Mouse (Mus musculus) forebrain, embryonic 16.5 days (tissue): ENCODE measurements around the gene Tchp. TPM values are rescaled to one million over a fixed set of nuclear protein-coding genes. Genes with fewer than 3 reads are reported as not detected.

ENCODE experiments used
- ATAC-seq: fragments of 200-750 bp; cut with Nextera tagmentation; 2 replicates; pipeline ENCODE4 v1.8.0; 2017; ENCODE audit warnings: mild to moderate bottlenecking, moderate library complexity
- H3K27ac ChIP-seq: fragments of 300-500 bp; sonication (generic); 2 replicates; pipeline ENCODE4 v1.5.1; 2014; ENCODE audit warnings: low read length, control low read depth
- H3K27me3 ChIP-seq: fragments of 300-500 bp; sonication (generic); replicated peaks from 2 replicates; pipeline ENCODE4 v1.6.1; 2014; ENCODE audit warnings: low read length; ENCODE audit not compliant: control insufficient read depth, insufficient read depth
- H3K36me3 ChIP-seq: fragments of 300-500 bp; sonication (generic); 2 replicates; pipeline ENCODE4 v1.6.1; 2014; ENCODE audit not compliant: control insufficient read depth, insufficient read depth
- H3K4me1 ChIP-seq: fragments of 300-500 bp; sonication (generic); replicated peaks from 2 replicates; pipeline ENCODE4 v1.6.1; 2014; ENCODE audit warnings: low read length; ENCODE audit not compliant: control insufficient read depth, insufficient read depth
- H3K4me2 ChIP-seq: fragments of 300-500 bp; sonication (generic); 2 replicates; pipeline ENCODE4 v1.6.1; 2014; ENCODE audit warnings: mild to moderate bottlenecking, low read length, control low read depth
- H3K4me3 ChIP-seq: fragments of 300-500 bp; sonication (generic); replicated peaks from 2 replicates; pipeline ENCODE4 v1.5.1; 2014; ENCODE audit warnings: mild to moderate bottlenecking, low read length, control low read depth
- H3K9ac ChIP-seq: fragments of 300-500 bp; sonication (generic); replicated peaks from 2 replicates; pipeline ENCODE4 v1.6.1; 2014; ENCODE audit warnings: low read depth, low read length, control low read depth
- H3K9me3 ChIP-seq: fragments of 300-500 bp; sonication (generic); 2 replicates; pipeline ENCODE4 v1.6.1; 2016; ENCODE audit warnings: low read length; ENCODE audit not compliant: control insufficient read depth
- WGBS: fragments of 180-500 bp; shearing (Covaris S2); extraction: QIAGEN DNeasy Blood & Tissue Kit; methylation state at CpG from one replicate; pipeline ENCODE4 v1.1.7; 2014; 5-methylcytosine and 5-hydroxymethylcytosine counted together
- polyA plus RNA-seq: library from polyadenylated mRNA; unstranded; fragments of >200 nt; fragmentation: Nextera tagmentation; extraction: Ambion mirVana; gene quantifications from 2 replicates; pipeline ENCODE4 v1.2.1, GENCODE M21; 2015

Gene Tchp
- polyA plus RNA-seq, 1 experiment from 2014 or later, result 16.0 TPM

DNA sequence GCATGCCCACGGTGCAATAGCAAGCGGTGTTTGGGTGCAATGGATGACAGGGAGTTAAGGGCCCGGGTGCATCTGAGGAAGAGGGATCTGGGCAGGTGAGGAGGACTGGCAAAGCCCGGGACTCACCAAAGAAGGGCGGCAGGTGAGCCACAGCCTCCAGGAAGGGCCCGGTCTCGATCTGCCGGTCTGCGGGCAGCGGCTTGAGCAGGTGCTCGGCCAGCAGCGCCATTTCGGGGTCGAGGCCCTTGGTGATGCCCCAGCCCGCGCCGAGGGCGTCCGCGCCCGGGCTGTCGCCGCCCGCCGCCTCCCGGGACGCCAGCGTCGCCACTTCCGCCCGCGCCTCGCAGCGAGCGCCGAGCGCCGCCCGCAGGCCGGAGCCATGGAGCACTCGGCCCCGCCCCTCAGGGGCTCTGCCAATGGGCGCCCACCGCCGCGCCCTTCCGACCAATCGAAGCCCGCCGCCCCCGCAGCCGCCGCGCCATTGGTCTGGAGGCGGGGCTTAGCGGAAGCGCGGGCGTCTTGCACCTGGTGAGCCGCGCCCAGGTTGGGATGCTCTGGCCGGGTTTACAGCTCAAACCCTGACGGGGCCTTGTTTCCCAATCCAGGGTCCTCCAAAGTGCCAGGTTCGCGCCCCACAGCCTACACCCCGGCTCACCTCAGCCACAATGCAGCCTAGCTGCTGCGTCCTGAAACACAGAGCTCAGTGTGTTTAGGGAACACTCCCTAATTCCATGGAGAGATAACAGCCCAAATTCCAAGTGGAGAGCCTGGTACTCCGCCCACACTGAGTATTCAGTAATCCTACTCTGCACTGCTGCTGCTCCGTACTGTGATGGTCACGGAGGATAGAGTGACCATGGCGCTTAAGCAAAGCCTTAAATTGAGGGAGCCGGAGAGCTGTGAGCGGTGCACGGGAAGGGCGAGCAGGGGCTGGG, 16.7 kb upstream of the Tchp start, which contains the start of gene Gltp:
Gene Gltp, minus strand, starts transcription at position 352 of the 935 bp plus-strand sequence.
- no peaks in the 10 kb centered on the region for H3K36me3 ChIP-seq
- ATAC-seq, result peak; percentile 99
- H3K9me3 ChIP-seq, result no peaks in the 10 kb centered on the region
- H3K4me1 ChIP-seq, result peaks cover 19% of the 10 kb centered on the region
- peak within 1 kb of the TSS; percentile 77 for H3K4me3 ChIP-seq
- H3K27ac ChIP-seq, result no peak within 1 kb of the TSS
- H3K27me3 ChIP-seq, result peaks cover 19% of the 10 kb centered on the region
- 6% methylated on average over 72 of the region's 75 CpGs for WGBS
- H3K4me2 ChIP-seq, result peak within 1 kb of the TSS; percentile 92
- peak within 1 kb of the TSS; percentile 86 for H3K9ac ChIP-seq

DNA sequence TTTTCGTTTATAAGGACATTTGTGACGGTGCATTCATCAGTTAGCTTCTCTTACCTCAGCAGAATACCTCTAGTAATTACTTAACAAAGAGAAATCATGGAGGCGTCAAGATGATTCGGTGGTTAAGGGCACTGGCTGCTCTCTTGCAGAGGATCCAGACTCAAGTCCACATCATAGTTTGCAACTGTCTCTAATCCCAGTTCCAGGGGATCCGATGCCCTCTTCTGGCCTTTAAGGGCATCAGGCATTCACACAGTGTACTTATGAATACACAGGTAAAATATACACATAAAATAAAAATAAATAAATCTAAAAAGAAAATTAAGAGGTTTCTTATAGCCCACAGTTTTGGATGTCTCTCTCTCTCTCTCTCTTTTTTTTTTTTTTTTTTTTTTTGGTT, 11.8 kb upstream of the Tchp start:
- Histone ChIP-seq H3K36me3 (no peaks in the 10 kb centered on the region), H3K9ac (no peak overlapping the region), H3K4me1 (peaks cover 14% of the 10 kb centered on the region), H3K27ac (no peak overlapping the region), H3K4me2 (no peak overlapping the region), H3K9me3 (no peaks in the 10 kb centered on the region), H3K27me3 (peaks cover 19% of the 10 kb centered on the region), H3K4me3 (no peak overlapping the region)
- WGBS, result 63% methylated on average over 5 of the region's 5 CpGs
- no peak for ATAC-seq

DNA sequence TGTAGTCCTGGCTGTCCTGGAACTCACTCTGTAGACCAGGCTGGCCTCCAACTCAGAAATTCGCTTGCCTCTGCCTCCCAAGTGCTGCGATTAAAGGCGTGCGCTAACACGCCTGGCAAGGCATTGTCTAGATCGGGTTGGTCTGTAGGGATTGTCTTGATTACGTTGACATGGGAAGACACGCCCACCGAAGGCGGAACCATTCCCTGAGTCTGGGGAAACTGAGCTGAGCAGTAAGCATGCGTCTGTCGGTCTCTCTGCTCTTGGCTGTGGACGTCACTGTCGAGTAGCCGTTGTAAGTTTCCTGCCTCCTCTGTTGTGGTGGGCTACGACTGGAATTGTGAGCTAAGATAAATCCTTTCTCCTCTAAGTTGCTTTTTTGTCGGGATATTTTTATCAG, 10.6 kb upstream of the Tchp start:
- Histone ChIP-seq H3K4me2 (no peak overlapping the region), H3K4me1 (peaks cover 11% of the 10 kb centered on the region), H3K9ac (no peak overlapping the region), H3K4me3 (no peak overlapping the region), H3K9me3 (no peaks in the 10 kb centered on the region), H3K36me3 (no peaks in the 10 kb centered on the region), H3K27ac (no peak overlapping the region), H3K27me3 (peaks cover 19% of the 10 kb centered on the region)
- ATAC-seq, result no peak
- WGBS, result 87% methylated on average over 17 of the region's 17 CpGs

DNA sequence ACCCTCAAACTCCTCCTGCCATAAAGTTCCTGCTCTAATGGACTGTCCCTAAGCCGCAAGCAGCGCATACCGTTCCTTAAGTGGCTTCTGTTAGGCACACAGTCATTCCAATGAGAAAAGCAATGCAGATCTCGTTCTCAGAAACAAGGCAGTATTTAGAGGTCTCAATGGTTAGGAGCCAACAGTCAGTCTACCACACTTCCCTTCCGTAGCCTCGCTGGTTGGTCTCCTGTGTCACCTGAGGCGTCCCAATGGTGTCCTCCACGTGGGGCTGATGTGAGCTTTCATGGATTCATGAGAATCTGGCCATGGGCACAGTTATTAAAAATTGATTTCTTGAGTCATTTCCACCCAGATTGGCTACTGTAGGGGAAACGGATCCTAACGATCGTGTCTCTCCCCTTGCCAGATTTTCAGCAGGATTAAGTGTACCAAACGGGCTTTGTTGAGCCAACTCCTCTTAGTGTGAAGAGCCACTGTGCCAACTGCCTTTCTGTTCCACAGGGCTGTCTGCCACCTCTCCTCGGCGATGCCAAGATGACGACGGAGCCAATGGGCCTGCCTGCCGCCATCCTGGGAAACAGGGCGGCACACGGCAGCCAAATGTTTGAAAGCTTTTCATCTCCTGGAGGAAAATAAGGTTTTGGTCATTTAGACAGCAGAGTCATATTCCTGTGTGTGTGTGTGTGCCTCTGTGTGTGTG, 9.4 kb upstream of the Tchp start:
- peaks cover 9% of the 10 kb centered on the region; the same call in 1 of the 2 replicates for H3K27me3 ChIP-seq
- no peak overlapping the region for H3K9ac ChIP-seq
- H3K4me3 ChIP-seq, result no peak overlapping the region
- peaks cover 11% of the 10 kb centered on the region for H3K4me1 ChIP-seq
- no peaks in the 10 kb centered on the region for H3K36me3 ChIP-seq
- ATAC-seq, result peak; percentile 97
- no peaks in the 10 kb centered on the region for H3K9me3 ChIP-seq
- no peak overlapping the region for H3K27ac ChIP-seq
- WGBS, result 47% methylated on average over 19 of the region's 19 CpGs
- H3K4me2 ChIP-seq, result no peak overlapping the region

- Histone ChIP-seq H3K36me3 (no peaks in the 10 kb centered on the region), H3K9me3 (no peaks in the 10 kb centered on the region), H3K4me3 (no peak overlapping the region), H3K27ac (no peak overlapping the region), H3K4me1 (peaks cover 11% of the 10 kb centered on the region), H3K4me2 (no peak overlapping the region), H3K9ac (no peak overlapping the region), H3K27me3 (peaks cover 3% of the 10 kb centered on the region; the same call in 1 of the 2 replicates)
- 70% methylated on average over 7 of the region's 7 CpGs for WGBS
- ATAC-seq, result peak; percentile 3; the same call in 1 of the 2 replicates
Measured at GRCm38 (mm10) chr5:114699015-114699414, 8.5 kb upstream of the Tchp start.

- H3K9ac ChIP-seq, result no peak overlapping the region
- WGBS, result 62% methylated on average over 14 of the region's 14 CpGs
Measured at GRCm38 (mm10) chr5:114702403-114703392, 4.9 kb upstream of the Tchp start.

DNA sequence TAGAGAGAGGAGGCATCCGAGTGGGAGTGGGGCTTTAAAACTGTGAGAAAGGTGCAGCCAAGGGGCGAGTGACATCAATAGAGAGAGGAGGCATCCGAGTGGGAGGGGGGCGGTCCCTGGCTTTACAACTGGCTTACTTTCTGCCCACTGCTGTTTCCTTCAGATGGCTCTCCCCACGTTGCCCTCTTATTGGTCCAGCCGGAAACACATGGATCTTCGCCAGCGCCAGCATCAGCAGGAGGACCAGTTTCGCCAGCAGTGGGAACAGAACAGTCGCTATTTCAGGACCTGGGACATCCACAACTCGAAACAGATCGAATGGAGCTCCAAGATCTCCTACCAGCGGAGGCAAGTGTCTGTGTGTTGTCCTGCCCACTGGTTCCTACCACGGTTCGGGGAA, 931 bp downstream of the Tchp start:
- H3K4me3 ChIP-seq, result peak overlapping the region; percentile 80
- ATAC-seq, result no peak
- 0 out of 2 replicates have a peak, but pooled peaks cover 8% of the 10 kb centered on the region for H3K36me3 ChIP-seq
- peak overlapping the region; percentile 54 for H3K4me2 ChIP-seq
- peaks cover 7% of the 10 kb centered on the region for H3K4me1 ChIP-seq
- WGBS, result 52% methylated on average over 15 of the region's 15 CpGs
- H3K27ac ChIP-seq, result no peak overlapping the region
- peak overlapping the region; percentile 74 for H3K9ac ChIP-seq
- no peaks in the 10 kb centered on the region for H3K9me3 ChIP-seq
- no peaks in the 10 kb centered on the region for H3K27me3 ChIP-seq

More at GRCm38 (mm10) chr5:114702403-114703392, 4.9 kb upstream of the Tchp start:
- Histone ChIP-seq H3K27ac (no peak overlapping the region), H3K27me3 (no peaks in the 10 kb centered on the region), H3K4me1 (peaks cover 8% of the 10 kb centered on the region), H3K4me2 (no peak overlapping the region), H3K4me3 (no peak overlapping the region), H3K36me3 (no peaks in the 10 kb centered on the region), H3K9me3 (no peaks in the 10 kb centered on the region)
- ATAC-seq, result no peak

- no peak overlapping the region for H3K27ac ChIP-seq
- WGBS, result 94% methylated on average over 21 of the region's 21 CpGs
- no peak overlapping the region for H3K9ac ChIP-seq
- H3K4me3 ChIP-seq, result no peak overlapping the region
- no peak overlapping the region for H3K4me2 ChIP-seq
- no peaks in the 10 kb centered on the region for H3K27me3 ChIP-seq
- H3K36me3 ChIP-seq, result 0 out of 2 replicates have a peak, but pooled peaks cover 8% of the 10 kb centered on the region
- H3K9me3 ChIP-seq, result no peaks in the 10 kb centered on the region
- ATAC-seq, result no peak
- peaks cover 7% of the 10 kb centered on the region for H3K4me1 ChIP-seq
Measured at GRCm38 (mm10) chr5:114709357-114709756, 1.8 kb downstream of the Tchp start.
